Mouse (Mus musculus) hindbrain, embryonic 16.5 days (tissue): ENCODE data around the gene Hist1h3h. TPM values are rescaled to one million over a fixed set of nuclear protein-coding genes. Genes with fewer than 3 reads are reported as not detected.
"Not testable (repeated sequence)": the region's sequence is repeated elsewhere in the genome, so short reads cannot be mapped to it uniquely, and the experiment has no call there.

Experiments used
- ATAC-seq: fragments of 200-750 bp; cut with Nextera tagmentation; 2 replicates; pipeline ENCODE4 v1.8.0; 2017; ENCODE audit warnings: moderate TSS enrichment, moderate library complexity
- H3K27ac ChIP-seq: fragments of 300-500 bp; sonication (generic); 2 replicates; pipeline ENCODE4 v1.5.1; 2014; ENCODE audit warnings: low read depth, mild to moderate bottlenecking, control low read depth, low read length, moderate library complexity
- H3K27me3 ChIP-seq: fragments of 300-500 bp; sonication (generic); replicated peaks from 2 replicates; pipeline ENCODE4 v1.6.1; 2014; ENCODE audit warnings: low read length; ENCODE audit not compliant: control insufficient read depth, insufficient read depth
- H3K36me3 ChIP-seq: fragments of 300-500 bp; sonication (generic); 2 replicates; pipeline ENCODE4 v1.6.1; 2014; ENCODE audit warnings: mild to moderate bottlenecking, low read length, moderate library complexity, mixed read lengths; ENCODE audit not compliant: control insufficient read depth, insufficient read depth
- H3K4me1 ChIP-seq: fragments of 300-500 bp; sonication (generic); 2 replicates; pipeline ENCODE4 v1.6.1; 2014; ENCODE audit warnings: low read depth, low read length; ENCODE audit not compliant: control insufficient read depth, insufficient read depth
- H3K4me2 ChIP-seq: fragments of 300-500 bp; sonication (generic); 2 replicates; pipeline ENCODE4 v1.6.1; 2014; ENCODE audit warnings: mild to moderate bottlenecking, low read length, control low read depth, moderate library complexity
- H3K4me3 ChIP-seq: fragments of 300-500 bp; sonication (generic); 2 replicates; pipeline ENCODE4 v1.5.1; 2014; ENCODE audit warnings: mild to moderate bottlenecking, low read length, control low read depth, moderate library complexity
- H3K9ac ChIP-seq: fragments of 300-500 bp; sonication (generic); 2 replicates; pipeline ENCODE4 v1.6.1; 2014; ENCODE audit warnings: low read depth, mild to moderate bottlenecking, control low read depth, low read length, moderate library complexity
- H3K9me3 ChIP-seq: fragments of 300-500 bp; sonication (generic); 2 replicates; pipeline ENCODE4 v1.6.1; 2014; ENCODE audit warnings: mild to moderate bottlenecking, low read length, moderate library complexity; ENCODE audit not compliant: control insufficient read depth
- WGBS: fragments of 180-500 bp; shearing (Covaris S2); extraction: QIAGEN DNeasy Blood & Tissue Kit; methylation state at CpG from one replicate; pipeline ENCODE4 v1.1.7; 2014; 5-methylcytosine and 5-hydroxymethylcytosine counted together
- polyA plus RNA-seq: library from polyadenylated mRNA; unstranded; fragments of >200 nt; fragmentation: Nextera tagmentation; extraction: Ambion mirVana; gene quantifications from 2 replicates; pipeline ENCODE4 v1.2.1, GENCODE M21; 2015

Hist1h3h gene
- polyA plus RNA-seq, 1 experiment from 2014 or later = 0.98 TPM

GRCm38 (mm10) chr13:21715131-21715863, 2.2 kb upstream of the Hist1h3h start:
- ATAC-seq = no peak
- H3K36me3 ChIP-seq = no peaks in the 10 kb centered on the region
- H3K4me1 ChIP-seq = peaks cover 24% of the 10 kb centered on the region
- H3K9ac ChIP-seq = peak overlapping the region; percentile 28
- peak overlapping the region; percentile 48; the same call in 1 of the 2 replicates for H3K27ac ChIP-seq
- peak overlapping the region; percentile 45 for H3K4me3 ChIP-seq
- H3K27me3 ChIP-seq = no peaks in the 10 kb centered on the region
- peak overlapping the region; percentile 94 for H3K4me2 ChIP-seq
- H3K9me3 ChIP-seq = no peaks in the 10 kb centered on the region
- under 1% methylated on average over 19 of the region's 22 CpGs for WGBS

DNA sequence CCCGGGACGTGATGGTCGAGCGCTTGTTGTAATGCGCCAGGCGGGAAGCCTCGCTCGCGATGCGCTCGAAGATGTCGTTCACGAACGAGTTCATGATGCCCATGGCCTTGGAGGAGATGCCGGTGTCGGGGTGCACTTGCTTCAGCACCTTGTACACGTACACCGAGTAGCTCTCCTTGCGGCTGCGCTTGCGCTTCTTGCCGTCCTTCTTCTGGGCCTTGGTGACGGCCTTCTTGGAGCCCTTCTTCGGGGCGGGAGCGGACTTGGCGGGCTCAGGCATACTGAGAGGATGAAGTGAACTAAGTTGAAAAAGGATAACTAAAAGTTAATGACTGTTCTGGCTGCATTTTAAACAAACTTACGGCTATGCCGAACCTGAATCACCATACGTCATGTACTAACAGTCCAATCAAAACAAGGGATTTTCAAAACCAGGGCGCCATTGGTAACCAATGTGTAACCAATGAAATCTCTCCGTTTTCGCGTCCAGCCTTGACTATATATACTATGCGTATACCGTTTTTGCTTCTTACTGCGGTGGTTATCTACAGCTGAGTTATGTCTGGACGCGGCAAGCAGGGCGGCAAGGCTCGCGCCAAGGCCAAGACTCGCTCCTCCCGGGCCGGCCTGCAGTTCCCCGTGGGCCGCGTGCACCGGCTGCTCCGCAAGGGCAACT, 1.5 kb upstream of the Hist1h3h start, which contains the start of the genes Hist1h2bl and Hist1h2ai:
TSS of gene Hist1h2bl (minus strand) at position 280 of the 676 bp plus-strand sequence.
TSS of gene Hist1h2ai (plus strand) at position 559 of the 676 bp plus-strand sequence.
- H3K9me3 ChIP-seq, H3K27me3 ChIP-seq, H3K36me3 ChIP-seq: not testable (repeated sequence)
- WGBS = 0% methylated on average over 27 of the region's 50 CpGs
- Histone ChIP-seq H3K27ac (peak within 1 kb of the TSS; percentile 88), H3K4me2 (peak within 1 kb of the TSS; percentile 94), H3K9ac (peak within 1 kb of the TSS; percentile 63), H3K4me1 (peaks cover 26% of the 10 kb centered on the region), H3K4me3 (peak within 1 kb of the TSS; percentile 45)
- peak; percentile 97 for ATAC-seq

- Histone ChIP-seq H3K27ac (peak overlapping the region; percentile 88), H3K4me2 (peak overlapping the region; percentile 94), H3K4me1 (peaks cover 28% of the 10 kb centered on the region), H3K4me3 (peak overlapping the region; percentile 45), H3K9ac (peak overlapping the region; percentile 63)
- not testable (repeated sequence) for ATAC-seq, H3K27me3 ChIP-seq, H3K36me3 ChIP-seq, H3K9me3 ChIP-seq
- WGBS = 0% methylated on average over 9 of the region's 38 CpGs
These were observed 693 bp upstream of the Hist1h3h start for GRCm38 (mm10) chr13:21716540-21717391.

DNA sequence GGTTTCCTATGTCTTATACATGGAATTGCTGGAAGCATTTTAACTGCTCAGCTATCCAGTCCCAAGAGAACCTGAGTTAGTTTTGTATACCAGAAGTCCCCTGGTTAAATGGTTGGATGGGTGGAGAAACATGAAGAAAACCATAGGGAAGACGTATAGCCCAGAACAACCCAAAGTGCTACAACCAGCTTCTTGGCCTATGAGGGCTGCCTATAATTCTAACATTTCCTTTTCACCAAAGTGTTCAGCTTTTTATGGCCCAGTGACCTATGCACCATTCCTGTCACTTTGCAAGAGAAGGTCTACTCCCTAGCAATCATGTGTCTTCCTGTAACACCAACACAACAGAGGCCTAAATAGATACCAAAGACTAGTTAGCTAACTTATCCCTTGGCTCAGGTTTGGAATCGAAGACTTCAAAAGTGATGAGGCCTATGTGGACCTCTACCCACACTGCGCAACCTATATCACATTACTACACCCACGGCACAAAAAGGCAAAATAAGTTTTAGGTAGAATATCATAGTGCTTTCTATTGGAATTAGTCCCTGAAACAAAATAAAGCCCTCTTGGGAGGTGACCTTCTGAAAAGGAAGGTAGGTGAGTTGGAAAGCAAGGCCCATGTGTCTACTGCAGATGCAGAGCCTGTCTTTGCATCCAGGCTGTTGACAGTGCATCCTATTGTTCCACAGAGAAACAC, 1.1 kb downstream of the Hist1h3h start:
- 60% methylated on average over 4 of the region's 4 CpGs for WGBS
- H3K27ac ChIP-seq = no peak overlapping the region

DNA sequence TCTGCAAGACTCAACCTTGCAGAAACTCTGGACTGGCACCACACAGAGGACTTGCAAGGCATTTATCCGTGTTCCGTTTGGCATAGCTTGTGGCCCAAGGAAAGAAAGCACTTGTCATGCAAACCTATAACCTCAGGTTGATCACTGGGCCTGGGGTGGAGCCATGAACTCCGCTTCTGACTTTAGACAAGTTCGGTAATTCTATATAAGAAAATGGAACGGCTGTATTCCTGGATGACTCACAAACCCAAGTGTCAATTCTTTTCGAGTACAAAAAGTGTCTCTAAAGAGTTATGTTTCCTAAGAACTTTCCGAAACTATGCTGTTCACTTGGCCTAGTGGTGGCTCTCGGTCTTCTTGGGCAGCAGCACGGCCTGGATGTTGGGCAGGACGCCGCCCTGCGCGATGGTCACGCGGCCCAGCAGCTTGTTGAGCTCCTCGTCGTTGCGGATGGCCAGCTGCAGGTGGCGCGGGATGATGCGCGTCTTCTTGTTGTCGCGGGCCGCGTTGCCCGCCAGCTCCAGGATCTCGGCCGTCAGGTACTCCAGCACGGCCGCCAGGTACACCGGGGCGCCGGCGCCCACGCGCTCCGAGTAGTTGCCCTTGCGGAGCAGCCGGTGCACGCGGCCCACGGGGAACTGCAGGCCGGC, 3.8 kb downstream of the Hist1h3h start:
- ATAC-seq, H3K36me3 ChIP-seq, H3K9me3 ChIP-seq, H3K27me3 ChIP-seq: not testable (repeated sequence)
- WGBS = 2% methylated on average over 16 of the region's 44 CpGs
- peaks cover 20% of the 10 kb centered on the region for H3K4me1 ChIP-seq
- H3K4me2 ChIP-seq = peak overlapping the region; percentile 70
- H3K9ac ChIP-seq = peak overlapping the region; percentile 48; the same call in 1 of the 2 replicates
- peak overlapping the region; percentile 45 for H3K4me3 ChIP-seq
- peak overlapping the region; percentile 54; the same call in 1 of the 2 replicates for H3K27ac ChIP-seq

More for the DNA sequence above, 1.1 kb downstream of the Hist1h3h start:
- ATAC-seq = no peak
- peak overlapping the region; percentile 58 for H3K9ac ChIP-seq
- peak overlapping the region; percentile 41 for H3K4me3 ChIP-seq
- H3K36me3 ChIP-seq = no peaks in the 10 kb centered on the region
- no peaks in the 10 kb centered on the region for H3K27me3 ChIP-seq
- peak overlapping the region; percentile 67 for H3K4me2 ChIP-seq
- H3K9me3 ChIP-seq = no peaks in the 10 kb centered on the region
- H3K4me1 ChIP-seq = peaks cover 28% of the 10 kb centered on the region

DNA sequence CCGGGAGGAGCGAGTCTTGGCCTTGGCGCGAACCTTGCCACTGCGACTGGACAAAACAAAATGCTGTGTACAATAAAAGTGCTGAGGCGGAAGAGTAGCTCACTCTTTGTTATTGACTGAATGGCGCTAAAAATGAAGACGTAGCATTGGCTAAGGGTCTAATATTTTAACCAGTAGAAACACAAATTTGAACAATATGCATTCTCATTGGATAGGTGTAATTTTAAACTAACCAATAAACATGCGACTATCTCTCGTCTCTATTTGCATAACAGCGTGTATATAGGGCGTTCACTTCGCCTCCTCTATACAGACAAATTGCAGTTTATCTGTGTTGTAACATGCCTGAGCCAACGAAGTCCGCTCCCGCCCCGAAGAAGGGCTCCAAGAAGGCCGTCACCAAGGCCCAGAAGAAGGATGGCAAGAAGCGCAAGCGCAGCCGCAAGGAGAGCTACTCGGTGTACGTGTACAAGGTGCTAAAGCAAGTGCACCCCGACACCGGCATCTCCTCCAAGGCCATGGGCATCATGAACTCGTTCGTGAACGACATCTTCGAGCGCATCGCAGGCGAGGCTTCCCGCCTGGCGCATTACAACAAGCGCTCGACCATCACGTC, 4.4 kb downstream of the Hist1h3h start, which contains the start of gene Hist1h2bm:
TSS of gene Hist1h2bm (plus strand) at position 288 of the 616 bp plus-strand sequence.
- Histone ChIP-seq H3K4me2 (peak within 1 kb of the TSS; percentile 70), H3K27ac (peak within 1 kb of the TSS; percentile 81), H3K4me1 (peaks cover 18% of the 10 kb centered on the region), H3K4me3 (peak within 1 kb of the TSS; percentile 45), H3K9ac (peak within 1 kb of the TSS; percentile 59)
- H3K9me3 ChIP-seq, H3K27me3 ChIP-seq, H3K36me3 ChIP-seq: not testable (repeated sequence)
- 0% methylated on average over 31 of the region's 37 CpGs for WGBS
- ATAC-seq = peak; percentile 98

DNA sequence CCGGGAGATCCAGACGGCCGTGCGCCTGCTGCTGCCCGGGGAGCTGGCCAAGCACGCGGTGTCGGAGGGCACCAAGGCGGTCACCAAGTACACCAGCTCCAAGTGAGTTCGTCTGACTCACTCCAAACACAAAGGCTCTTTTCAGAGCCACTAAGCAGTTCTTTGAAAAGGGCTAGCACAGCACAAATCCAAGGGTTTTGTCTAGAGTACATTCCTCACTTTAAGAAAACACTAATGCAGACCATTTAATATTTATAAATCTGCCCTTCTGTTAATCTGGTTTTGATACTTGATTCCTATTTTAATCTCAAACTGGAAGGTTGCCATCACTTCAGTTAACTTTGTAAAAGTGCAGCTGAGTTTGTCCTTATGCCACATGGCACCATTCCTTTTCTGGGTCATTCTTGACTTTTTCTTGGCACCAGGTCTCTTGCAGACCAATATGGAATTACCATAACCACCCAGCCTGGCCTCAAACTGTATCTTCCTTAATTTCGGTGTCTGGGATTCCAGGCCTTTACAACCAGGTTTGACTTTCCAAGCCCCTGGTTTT, 5.0 kb downstream of the Hist1h3h start:
- H3K4me1 ChIP-seq = peaks cover 15% of the 10 kb centered on the region
- H3K9me3 ChIP-seq = no peaks in the 10 kb centered on the region
- H3K27ac ChIP-seq = peak overlapping the region; percentile 81
- H3K27me3 ChIP-seq = no peaks in the 10 kb centered on the region
- H3K36me3 ChIP-seq = no peaks in the 10 kb centered on the region
- H3K4me3 ChIP-seq = peak overlapping the region; percentile 45
- 4% methylated on average over 6 of the region's 11 CpGs for WGBS
- peak; percentile 19; the same call in 1 of the 2 replicates for ATAC-seq
- peak overlapping the region; percentile 70 for H3K4me2 ChIP-seq
- peak overlapping the region; percentile 59 for H3K9ac ChIP-seq
